Mouse (Mus musculus) right cerebral cortex, adult 2 months (tissue): ENCODE data around the gene Tbc1d10a.
A peak's percentile ranks its signal among the peaks of the same experiment; 100 is the strongest.

Source experiments
- DNase-seq, 2 experiments: peaks; one replicate each; pipeline ENCODE4 v3.0.0; 2021 to 2022; ENCODE audit warnings: low spot score in 2 of 2

Tbc1d10a gene

DNA sequence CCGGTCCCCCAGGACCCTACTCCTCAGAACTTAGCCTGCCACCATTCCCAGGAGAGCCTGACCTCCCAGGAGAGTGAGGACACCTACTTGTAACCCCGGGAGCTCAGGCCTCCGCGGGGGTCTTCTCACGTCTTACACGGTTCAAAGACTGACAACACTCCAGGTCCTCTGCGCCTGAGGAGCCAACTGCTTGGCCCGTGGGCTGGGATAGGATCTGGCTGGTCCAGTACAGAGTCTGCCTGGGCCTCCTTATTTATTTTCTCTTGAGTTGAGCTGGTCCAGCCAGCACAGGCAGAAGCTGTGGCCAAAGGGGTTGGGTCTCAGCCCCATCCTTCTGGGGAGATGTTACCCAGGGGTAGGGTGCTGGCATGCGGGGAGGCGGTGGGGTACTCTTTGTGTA is 28.5 kb downstream of the Tbc1d10a start:
- no peak for DNase-seq

DNA sequence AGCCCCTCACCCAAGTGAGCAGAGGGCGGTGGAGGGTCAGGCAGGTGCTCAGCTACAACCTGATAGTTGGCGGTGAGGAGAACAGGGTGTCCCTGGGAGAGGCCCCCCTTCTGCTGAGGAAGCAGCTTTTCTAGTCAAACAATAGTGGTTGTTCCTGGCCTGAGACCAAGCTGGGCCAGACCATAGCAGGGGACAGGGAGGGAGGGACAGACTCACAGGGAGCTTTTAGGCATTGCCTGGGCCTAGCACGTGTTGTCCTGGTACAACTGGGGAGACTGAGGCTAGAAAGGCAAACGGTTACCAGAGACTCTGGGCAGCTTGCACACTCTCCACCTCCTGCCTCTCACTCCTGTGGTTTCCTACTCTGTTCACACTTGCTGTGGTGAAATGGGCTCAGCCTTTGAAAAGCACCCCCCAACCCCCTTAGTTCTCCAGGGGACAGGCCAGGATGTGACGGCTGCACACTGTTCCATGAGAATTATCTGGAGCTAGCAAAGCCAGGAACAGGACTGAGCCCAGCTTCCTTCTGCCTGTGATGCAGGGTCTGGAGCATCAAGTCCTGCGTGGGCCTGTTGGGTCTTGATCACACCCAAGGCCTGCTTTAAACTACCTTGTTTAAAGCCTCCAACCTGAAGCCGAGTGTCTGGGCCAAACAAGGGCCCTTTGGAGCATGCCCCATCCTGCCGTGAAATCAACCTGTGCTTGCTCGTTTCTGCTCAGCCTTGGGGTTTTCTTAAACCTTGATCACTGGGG is 29.8 kb downstream of the Tbc1d10a start:
- DNase-seq: no peak

DNA sequence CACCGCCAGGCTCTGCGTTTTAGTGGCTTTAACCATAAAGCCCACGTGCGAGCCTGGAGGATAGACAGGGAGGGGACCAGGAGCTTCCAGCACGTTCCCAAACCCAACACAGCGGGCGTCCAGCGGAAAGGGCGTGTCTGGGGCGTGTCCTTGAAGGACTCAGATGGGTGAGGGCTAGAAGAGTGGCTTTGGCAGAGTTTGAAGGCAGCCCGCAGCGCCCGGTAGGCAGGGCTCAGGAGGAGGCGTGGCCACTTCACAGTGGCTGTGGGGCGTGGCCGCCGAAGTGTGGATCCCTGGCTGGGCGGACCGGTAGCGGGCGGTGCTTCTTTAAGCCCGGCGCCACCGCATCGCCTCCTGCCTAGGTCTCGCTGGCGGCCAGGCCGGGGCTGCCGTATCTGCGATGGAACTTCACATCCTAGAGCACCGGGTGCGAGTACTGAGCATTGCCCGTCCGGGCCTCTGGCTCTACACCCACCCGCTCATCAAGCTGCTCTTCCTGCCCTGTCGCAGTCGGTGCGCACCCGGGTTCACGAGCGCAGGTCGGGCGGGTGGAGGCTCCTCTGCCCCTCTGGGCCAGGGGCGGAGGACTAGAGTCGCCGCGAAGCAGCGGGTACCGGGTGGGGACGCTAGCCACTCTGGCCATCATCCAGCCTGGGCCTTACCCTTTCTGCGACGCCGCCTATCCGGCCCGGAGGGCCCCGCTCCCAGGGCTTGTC is 31.5 kb downstream of the Tbc1d10a start, which contains the start of gene Castor1:
Gene Castor1, plus strand, starts transcription at position 312 of the 716 bp plus-strand sequence.
- peak; percentile 52 to 70 for DNase-seq

DNA sequence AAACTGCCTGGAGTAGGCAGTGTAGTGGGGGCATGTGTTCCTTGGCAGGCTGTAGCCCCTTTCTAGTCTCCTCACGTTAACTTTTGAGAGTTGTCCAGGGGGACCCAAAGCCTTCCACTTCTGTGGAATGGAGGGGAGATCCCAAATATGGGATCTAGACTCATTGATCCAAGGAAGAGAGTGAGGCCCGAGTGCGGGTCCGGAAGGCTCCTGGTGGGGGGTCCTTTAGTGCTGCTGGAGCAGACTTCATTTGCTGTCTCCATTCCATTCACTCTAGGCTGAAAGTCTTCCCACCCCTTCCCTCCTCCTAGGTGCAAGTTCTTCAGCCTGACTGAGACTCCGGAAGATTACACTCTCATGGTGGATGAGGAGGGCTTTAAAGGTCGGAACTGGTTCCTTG is 32.0 kb downstream of the Tbc1d10a start:
- no peak for DNase-seq

DNA sequence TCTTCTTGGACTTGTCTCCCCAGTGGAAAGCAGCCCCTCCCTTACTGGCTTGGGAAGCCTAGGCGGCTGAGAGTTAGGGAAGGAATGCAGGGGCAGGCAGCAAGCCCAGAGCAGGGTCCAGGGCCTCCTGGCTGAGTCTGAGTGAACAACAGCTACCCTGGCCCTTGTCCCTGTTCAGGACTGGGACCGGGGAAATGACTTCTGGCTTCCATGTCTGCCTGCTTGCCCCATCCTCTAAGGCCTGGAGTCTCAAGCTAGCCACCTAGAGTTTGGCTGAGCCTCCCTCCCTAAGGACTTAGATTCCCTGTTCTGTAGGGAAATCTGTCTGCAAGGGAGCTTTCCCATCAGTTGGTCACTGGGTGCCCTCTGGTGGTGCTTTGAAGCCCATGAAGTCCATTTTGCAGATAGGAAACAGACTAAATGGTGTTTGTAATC is 32.7 kb downstream of the Tbc1d10a start:
- DNase-seq: peak; percentile 83

DNA sequence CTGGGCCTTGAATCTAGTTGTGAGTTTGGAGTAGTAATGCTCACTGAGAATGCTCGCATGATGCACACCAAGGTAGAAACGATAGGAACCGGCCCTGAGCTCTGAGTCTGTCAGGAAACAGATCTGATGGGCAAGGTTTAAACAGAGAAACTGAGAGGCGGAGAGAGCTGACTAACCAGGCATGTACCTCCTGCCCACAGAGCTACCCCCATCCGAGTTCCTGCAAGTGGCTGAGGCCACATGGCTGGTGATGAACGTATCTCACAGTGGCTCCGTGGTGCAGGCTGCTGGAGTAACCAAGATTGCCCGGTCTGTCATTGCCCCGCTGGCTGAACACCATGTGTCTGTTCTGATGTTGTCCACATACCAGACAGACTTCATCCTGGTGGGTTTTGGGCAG is 33.3 kb downstream of the Tbc1d10a start:
- peak; percentile 16 to 25 for DNase-seq

DNA sequence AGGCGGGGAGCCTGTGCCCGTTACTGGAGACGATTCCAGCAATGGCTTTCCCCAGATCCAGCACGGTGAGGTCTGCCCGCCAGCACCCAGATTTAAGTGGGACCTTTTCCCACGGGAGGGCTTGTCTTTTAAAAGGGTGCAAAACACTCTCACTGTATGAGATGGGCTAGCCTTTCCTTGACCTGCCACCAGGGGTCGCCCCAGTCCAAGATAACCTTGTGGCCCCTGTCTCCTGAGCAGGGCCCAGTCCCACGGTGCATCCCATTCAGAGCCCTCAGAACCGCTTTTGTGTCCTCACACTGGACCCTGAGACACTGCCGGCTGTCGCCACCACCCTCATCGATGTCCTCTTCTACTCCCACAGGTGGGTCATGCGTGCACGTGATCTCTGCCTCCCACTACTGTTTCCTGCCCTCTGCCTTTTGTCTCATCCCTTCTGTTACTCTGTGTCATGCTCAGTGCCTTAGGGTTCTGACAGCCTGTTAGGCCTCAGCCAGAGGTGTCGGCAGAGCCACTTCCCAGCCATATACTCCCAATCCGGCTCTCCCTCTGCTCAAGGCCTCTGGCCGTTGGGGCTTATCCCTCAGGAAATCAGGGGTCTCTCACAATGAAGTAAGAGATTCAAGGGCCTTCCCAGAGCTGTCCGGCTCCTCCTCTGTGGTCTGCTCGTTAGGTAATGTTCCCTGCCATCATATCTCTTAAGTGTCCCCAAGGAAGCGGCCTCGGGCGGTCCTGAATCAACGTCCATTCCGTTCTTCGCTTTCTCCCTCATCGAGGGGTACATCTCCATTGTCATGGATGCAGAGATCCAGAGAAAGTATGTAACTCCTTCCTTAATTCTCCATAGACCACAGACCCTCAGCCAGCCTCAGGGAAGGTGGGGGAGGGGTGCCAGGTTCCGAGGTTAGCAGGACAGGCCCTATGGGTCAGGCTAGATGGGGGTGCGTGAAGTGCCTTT is 34.1 kb downstream of the Tbc1d10a start:
- DNase-seq: peak; percentile 61 to 64

DNA sequence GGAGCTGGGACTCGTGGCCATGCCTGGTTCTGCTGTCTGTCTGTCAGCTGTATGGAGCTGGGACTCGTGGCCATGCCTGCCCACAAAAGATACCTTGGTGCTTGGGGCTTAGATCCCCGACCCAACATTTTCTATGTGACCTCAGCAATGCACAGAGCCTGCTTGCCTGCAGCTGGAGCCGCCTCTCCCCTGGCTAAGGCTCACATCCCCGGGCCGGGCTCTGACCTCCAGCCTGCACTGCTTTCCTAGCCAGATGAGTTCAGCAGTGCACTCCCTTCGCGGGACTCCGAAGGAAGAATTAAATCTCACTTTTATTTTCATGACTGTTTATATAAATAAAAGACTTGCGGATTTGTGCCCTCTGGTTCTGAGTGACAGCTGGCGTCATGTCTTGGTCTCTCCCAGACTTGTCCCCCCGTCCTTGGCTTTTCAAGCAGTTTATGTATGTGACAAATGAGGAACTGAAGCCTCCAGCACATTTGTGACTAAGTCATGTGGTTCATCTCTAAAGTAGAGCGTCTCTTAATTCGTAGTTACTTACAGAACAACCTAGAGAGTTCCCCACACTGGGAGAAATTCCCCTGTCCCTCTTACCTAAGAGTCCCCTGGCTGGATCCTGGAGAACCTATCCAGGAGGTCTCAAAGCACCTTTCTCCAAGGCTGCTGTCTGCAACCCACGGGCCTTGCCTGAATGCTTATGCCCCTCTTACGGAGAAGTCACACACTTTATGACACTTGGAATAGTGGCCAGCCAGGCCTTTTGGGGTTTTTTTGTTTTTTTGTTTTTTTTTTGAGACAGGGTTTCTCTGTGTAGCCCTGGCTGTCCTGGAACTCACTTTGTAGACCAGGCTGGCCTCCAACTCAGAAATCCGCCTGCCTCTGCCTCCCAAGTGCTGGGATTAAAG is 35.7 kb downstream of the Tbc1d10a start:
- no peak for DNase-seq

DNA sequence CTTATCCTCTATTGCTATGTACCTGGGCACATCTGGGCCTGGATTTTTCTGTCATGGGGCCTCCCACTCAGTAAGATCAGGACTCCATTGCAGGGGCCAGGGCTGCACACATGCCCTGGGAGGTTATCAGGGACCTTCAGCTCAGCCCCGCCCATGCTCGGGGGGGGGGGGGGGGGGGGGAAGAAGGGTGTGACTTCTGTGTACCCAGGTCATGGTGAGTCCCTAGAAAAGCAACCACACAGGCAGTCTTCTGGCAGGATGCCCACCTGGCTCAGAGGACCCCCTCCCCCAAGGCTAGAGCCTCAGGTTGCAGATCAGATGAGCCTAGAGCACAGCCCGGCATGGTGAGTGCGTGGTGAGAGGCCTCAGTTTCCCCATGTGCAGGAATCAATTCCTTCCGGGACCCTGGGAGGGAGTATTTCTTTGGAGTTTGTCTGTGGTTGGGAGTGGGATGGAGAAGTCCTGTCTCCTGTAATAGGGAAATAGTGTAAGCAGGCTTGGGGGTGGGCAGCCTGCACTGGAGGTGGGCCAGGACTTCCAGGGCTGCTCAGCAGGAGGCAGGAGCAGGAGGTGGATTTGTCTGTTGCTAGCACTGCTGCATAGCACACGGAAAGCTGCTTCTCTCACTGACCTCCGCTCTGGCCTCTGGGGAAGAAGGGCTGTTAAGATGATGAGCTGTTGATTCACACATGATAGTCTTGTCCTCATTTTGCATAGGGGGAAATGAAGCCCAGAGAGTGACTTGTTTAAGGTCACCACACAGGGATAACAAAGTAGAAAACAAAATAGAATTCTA is 37.0 kb downstream of the Tbc1d10a start:
- DNase-seq: no peak

DNA sequence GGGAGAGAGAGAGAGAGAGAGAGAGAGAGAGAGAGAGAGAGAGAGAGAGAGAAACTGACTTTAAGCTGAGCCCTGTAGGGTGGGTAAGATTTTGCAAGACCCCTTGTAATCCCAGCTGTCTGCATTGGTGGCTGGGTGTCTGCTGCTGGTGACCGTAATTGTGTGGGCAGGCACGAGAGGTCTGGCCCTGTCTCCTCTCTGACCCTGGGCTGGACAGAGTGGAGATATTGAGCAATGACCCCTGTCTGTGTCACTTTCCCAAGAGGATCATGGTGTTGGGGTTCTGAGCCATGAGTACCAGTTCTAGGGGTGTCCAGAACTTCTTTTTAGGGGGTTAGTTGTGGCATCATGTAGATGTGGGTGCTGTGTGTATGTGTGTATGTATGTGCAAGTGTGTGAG is 37.6 kb downstream of the Tbc1d10a start:
- DNase-seq: no peak

DNA sequence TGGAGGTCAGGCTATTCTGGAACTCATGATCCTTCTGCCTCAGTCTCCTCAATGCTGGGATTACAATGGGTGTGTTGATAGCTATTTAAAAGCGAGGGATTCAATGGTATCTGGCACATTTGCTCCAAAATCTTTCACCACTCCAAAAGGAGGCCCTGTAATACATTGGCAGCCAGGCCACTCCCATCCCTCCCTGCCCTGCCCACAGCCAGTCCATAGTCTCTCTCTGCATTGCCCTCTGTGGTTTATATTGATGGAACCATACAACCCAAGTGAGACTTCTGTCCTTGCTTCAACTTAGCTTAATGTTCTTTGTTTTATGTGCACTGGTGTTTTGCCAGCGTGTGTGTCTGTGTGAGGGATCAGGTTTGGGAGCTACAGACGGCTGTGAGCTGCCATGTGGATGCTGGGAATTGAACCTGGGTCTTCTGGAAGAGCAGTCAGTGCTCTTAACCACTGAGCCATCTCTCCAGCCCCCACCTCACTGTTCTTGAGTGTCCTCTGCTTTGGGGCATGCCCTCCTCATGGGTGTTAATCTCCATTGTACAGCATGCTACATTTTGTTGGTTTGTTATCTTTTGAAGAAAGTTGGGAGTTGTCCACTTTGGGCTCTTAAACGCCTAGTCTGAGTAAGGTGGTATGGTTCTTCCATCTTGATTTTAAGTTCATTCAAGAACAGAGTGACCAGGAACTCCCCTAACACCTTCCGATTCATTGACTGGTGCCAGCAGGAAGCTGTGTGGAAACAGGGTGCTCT is 40.2 kb downstream of the Tbc1d10a start:
- DNase-seq: no peak

DNA sequence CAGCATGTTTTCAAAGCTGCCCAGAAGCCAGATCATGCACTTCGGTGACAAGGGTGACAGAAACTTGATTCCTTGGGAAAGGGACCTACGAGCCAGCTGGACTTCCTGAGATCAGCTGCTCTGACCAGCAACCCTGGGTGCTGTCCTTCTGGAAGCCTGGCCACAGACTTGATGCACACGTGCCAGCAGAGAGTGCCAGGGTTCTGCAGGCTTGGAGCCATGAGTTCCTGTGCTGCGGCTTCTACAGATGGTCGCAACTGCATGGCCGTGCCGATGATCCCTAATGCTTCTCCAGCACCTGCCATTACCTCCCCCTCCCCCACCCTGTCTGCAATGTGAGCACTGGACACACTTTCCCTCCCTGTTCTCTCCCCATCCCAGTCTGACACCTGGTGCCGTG is 41.9 kb downstream of the Tbc1d10a start:
- no peak for DNase-seq

DNA sequence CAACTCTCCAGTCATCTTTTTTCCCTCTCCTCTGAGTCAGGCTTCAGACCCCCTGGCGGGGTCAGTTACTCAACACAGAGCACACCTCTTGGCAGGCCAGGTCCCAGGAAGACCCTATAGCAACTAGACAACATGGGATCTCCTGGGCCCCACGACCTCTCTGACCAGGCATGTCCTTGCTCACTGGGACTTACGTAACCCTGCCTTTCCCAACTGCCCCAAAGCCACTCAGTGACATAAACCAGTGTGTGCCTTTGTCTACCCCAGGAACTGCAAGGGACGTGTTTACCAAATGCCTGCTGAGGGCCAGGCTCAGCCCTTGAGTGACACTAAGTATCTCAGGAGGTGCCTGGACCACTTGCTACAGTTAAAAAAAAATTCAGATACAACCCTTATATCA is 43.3 kb downstream of the Tbc1d10a start:
- no peak for DNase-seq

DNA sequence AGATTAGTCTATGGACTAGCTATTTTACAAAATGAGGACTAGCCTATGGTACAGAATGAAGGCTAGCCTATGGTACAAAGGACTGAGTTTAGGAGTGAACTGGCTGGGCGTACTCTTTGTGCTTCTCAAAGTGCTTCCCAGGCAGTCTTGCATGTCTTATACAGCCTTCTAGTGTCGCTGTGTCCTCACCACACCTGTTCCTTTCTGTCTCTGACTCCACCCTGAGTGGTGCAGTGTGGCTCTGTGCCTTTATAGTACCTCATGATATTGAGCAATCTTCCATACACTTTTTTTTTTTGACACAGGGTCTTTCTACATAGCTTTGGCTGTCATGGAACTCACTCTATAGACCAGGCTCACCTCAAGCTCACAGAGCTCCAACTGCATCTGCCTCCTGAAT is 44.8 kb downstream of the Tbc1d10a start:
- no peak for DNase-seq

DNA sequence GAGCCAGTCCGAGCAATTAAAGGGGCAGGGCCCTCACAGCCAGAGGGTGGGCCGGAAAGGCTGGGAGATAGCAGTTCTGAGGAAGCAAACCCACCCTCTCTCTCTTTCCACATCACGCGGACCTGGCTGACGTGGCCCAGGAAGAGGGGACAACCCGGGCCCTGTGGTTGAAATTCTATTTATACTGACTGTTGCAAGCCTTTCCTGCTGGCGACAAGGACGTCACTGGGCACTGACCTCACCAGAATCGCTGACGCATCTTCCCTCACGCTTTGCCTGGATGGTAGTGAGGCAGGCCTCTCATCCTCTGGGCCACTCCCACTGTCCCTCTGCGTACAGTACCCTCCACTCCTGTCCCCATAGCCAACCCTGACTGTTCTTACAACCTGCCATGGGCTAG is 46.1 kb downstream of the Tbc1d10a start:
- DNase-seq: no peak

DNA sequence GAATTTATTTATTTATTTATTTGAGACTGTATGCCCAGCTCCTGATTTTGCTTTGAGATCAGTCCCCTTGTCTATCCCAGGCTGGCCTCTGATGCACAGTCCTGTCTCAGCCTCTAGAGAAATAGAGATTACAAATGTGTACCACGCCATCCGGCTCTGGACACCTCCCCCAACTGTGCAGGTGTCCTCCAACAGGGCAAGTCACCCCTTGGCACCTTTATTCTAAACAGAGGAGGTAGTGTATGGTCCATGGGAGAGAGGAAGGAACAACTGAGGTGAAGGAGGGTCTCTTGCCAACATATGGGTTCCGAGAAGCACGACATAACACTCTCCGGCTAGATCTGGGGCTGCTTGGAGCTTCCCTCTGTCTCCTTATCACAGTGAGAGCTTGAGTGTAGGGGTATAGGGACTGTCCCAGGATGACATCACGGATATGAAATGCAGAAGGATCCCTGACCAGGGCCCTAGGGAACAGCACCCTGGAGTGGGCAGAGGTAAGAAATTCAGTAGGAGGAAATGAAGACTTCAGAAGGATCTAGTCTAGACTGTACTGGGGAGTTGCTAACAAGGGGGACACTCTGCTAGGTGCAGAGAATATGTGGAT is 48.6 kb downstream of the Tbc1d10a start:
- DNase-seq: no peak

DNA sequence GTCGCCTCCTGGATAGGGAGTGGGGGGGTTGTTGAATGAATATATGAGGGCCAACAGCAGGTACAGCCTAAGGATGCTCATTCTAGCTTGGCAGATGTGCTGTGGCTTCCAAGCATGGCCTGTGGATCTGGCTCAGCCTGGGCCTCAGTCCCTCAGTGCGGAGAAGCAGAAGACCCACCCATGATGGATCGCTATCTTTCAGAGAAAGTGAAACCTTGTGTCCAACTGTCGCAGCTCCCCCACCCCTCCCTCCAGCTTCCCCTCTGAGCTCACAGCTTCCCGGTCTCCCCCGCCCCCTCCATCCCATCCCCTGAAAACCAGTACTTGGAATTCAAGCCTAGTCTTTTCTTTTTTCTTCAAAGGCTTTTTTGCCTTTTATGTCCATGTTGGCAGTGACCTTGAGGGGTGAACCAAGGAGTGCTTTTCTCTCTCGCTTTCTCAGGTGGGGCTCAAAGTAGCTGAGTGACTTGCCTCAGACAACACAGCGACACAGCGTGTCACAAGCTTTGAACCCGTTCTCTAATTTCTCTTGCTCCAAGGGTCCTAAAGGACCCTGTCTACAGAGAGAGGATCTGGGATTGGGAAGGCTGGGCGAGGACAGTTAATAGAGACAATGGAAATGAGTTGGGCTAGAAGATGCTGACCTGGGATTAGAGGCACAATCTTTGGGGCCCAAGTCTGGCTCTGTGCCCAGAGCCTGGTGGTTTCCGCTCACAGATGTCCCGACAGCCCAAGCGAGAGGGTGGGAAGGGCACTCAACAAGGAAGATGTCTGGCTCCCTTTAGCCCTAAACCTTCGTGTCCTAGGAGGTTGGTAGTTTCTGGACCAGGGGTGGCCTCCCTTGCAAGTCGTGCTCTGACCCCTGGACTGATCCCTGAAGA is 49.3 kb downstream of the Tbc1d10a start, which contains the start of gene Osm:
Gene Osm, plus strand, starts transcription at position 756 of the 881 bp plus-strand sequence.
- no peak for DNase-seq

DNA sequence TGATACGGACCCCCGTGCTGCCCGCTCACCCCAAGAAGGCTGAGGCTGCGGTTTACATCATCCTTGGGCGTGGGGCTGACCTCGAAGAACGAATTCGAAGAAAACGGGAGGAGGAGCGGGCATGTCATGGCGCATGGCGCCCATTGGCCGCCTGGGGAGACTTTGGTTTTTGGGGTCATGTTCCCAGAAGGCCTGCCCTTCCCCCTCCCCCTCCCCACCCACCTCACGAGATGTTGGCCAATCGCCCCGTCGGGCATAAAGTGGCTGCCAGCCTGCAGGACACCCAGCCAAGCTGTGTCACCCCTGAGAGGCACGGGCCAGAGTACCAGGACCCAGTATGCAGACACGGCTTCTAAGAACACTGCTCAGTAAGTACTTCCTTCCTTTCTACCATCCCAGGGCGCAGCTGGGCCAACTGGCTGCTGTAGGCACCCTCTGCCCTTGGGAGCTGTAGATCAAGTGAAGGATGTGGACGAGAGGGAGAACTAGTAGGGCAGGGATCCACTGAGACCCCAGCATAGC is 50.0 kb downstream of the Tbc1d10a start:
- DNase-seq: no peak
